Mouse (Mus musculus) CH12.LX (cell line): ENCODE measurements around the gene Stac. TPM values are rescaled to one million over a fixed set of nuclear protein-coding genes. Genes with fewer than 3 reads are reported as not detected.

ENCODE experiments used
- DNase-seq: peaks from one replicate; pipeline ENCODE4 v3.0.0-alpha.2; 2013; ENCODE audit errors: extremely low read depth
- H3K27ac ChIP-seq: 2 replicates; pipeline ENCODE4 v1.5.1; 2012; ENCODE audit warnings: low read depth, mild to moderate bottlenecking, control low read depth, moderate library complexity; ENCODE audit not compliant: insufficient read depth
- H3K27me3 ChIP-seq: replicated peaks from 2 replicates; pipeline ENCODE3; 2012; ENCODE audit warnings: inconsistent platforms
- H3K36me3 ChIP-seq, 2 experiments: replicated peaks in 1 of 2; 2 replicates each; pipeline versions ENCODE3 to v1.6.1; 2012; ENCODE audit warnings: inconsistent platforms in 1 of 2, low read length in 1 of 2, mild to moderate bottlenecking in 1 of 2, mixed read lengths in 1 of 2, moderate library complexity in 1 of 2; ENCODE audit not compliant: control insufficient read depth in 1 of 2, insufficient read depth in 1 of 2
- H3K4me1 ChIP-seq, 2 experiments: 2 replicates each; pipeline ENCODE4 v1.6.1; 2012; ENCODE audit warnings: inconsistent platforms in 1 of 2, moderate library complexity in 1 of 2; ENCODE audit not compliant: insufficient read depth in 2 of 2, control insufficient read depth in 1 of 2
- H3K4me2 ChIP-seq: 2 replicates; pipeline ENCODE4 v1.6.1; 2012; ENCODE audit warnings: low read depth, mild to moderate bottlenecking, control low read depth; ENCODE audit not compliant: poor library complexity, insufficient read depth, severe bottlenecking
- H3K4me3 ChIP-seq, 3 experiments: fragments of 150-350 bp in 1 of 3; sonication (generic) in 1 of 3; replicated peaks in 1 of 3; 2 replicates each; pipeline versions ENCODE3 to v1.5.1; 2011 to 2012; ENCODE audit warnings: low read depth in 2 of 3, low read length in 2 of 3, mild to moderate bottlenecking in 2 of 3, moderate library complexity in 2 of 3, control low read depth in 1 of 3, improper control_type of control experiment in 1 of 3, inconsistent platforms in 1 of 3, mixed read lengths in 1 of 3; ENCODE audit not compliant: poor library complexity in 1 of 3
- H3K79me2 ChIP-seq: replicated peaks from 2 replicates; pipeline ENCODE4 v1.6.1; 2012; ENCODE audit warnings: mild to moderate bottlenecking, moderate library complexity; ENCODE audit not compliant: control insufficient read depth, poor library complexity, insufficient read depth, severe bottlenecking; ENCODE audit errors: extremely low read depth
- H3K9ac ChIP-seq: 2 replicates; pipeline ENCODE4 v1.6.1; 2012; ENCODE audit warnings: low read depth, mild to moderate bottlenecking, control low read depth, moderate library complexity; ENCODE audit not compliant: insufficient read depth
- H3K9me3 ChIP-seq: replicated peaks from 2 replicates; pipeline ENCODE3; 2012; ENCODE audit warnings: low read length, inconsistent platforms, mixed read lengths
- BHLHE40 ChIP-seq: IDR thresholded peaks from 2 replicates; pipeline ENCODE4 v1.6.1; 2011; ENCODE audit warnings: mild to moderate bottlenecking, low read depth, low read length, improper control_type of control experiment
- CHD2 ChIP-seq: IDR thresholded peaks from 2 replicates; pipeline ENCODE4 v1.6.1; 2011; ENCODE audit warnings: low read length, improper control_type of control experiment
- CTCF ChIP-seq, 2 experiments: IDR thresholded peaks in 1 of 2; conservative IDR thresholded peaks in 1 of 2; 2 replicates each; pipeline ENCODE4 v1.5.1; 2011 to 2012; ENCODE audit warnings: low read depth in 2 of 2, low read length in 2 of 2, improper control_type of control experiment in 1 of 2, inconsistent platforms in 1 of 2, mild to moderate bottlenecking in 1 of 2, moderate library complexity in 1 of 2
- E2F4 ChIP-seq: IDR thresholded peaks from 2 replicates; pipeline ENCODE4 v1.6.1; 2011; ENCODE audit warnings: low read depth, low read length, improper control_type of control experiment; ENCODE audit not compliant: insufficient replicate concordance
- ELF1 ChIP-seq: IDR thresholded peaks from 2 replicates; pipeline ENCODE4 v1.6.1; 2014; ENCODE audit warnings: low read depth, mild to moderate bottlenecking, inconsistent platforms, low read length, improper control_type of control experiment
- ETS1 ChIP-seq: conservative IDR thresholded peaks from 2 replicates; pipeline ENCODE4 v1.6.1; 2012; ENCODE audit warnings: low read depth, mild to moderate bottlenecking, inconsistent platforms, low read length, improper control_type of control experiment, moderate library complexity
- HCFC1 ChIP-seq: IDR thresholded peaks from 2 replicates; pipeline ENCODE4 v1.6.1; 2012; ENCODE audit warnings: low read depth, mild to moderate bottlenecking, inconsistent platforms, low read length, improper control_type of control experiment
- IRF4 ChIP-seq: IDR thresholded peaks from 2 replicates; pipeline ENCODE4 v1.6.1; 2014; ENCODE audit warnings: low read depth, mild to moderate bottlenecking, inconsistent platforms, low read length, improper control_type of control experiment
- JUND ChIP-seq: conservative IDR thresholded peaks from 2 replicates; pipeline ENCODE4 v1.6.1; 2011; ENCODE audit warnings: low read depth, low read length, improper control_type of control experiment
- MAFK ChIP-seq: IDR thresholded peaks from 2 replicates; pipeline ENCODE4 v1.6.1; 2011; ENCODE audit warnings: low read length, improper control_type of control experiment; ENCODE audit not compliant: insufficient replicate concordance
- MAX ChIP-seq: IDR thresholded peaks from 2 replicates; pipeline ENCODE4 v1.6.1; 2011; ENCODE audit warnings: low read length, improper control_type of control experiment
- MAZ ChIP-seq: IDR thresholded peaks from 2 replicates; pipeline ENCODE4 v1.6.1; 2012; ENCODE audit warnings: low read depth, mild to moderate bottlenecking, inconsistent platforms, low read length, improper control_type of control experiment, moderate library complexity
- MYC ChIP-seq: IDR thresholded peaks from 2 replicates; pipeline ENCODE4 v1.6.1; 2011; ENCODE audit warnings: low read depth, mild to moderate bottlenecking, improper control_type of control experiment, low read length
- PAX5 ChIP-seq: IDR thresholded peaks from 2 replicates; pipeline ENCODE4 v1.6.1; 2012; ENCODE audit warnings: low read length, inconsistent platforms, mixed read lengths
- POLR2A ChIP-seq: IDR thresholded peaks from 2 replicates; pipeline ENCODE4 v1.6.1; 2011; ENCODE audit warnings: low read depth, mild to moderate bottlenecking, improper control_type of control experiment, low read length
- SMC3 ChIP-seq: IDR thresholded peaks from 2 replicates; pipeline ENCODE4 v1.6.1; 2011; ENCODE audit warnings: low read depth, low read length, improper control_type of control experiment
- TCF12 ChIP-seq: IDR thresholded peaks from 2 replicates; pipeline ENCODE4 v1.6.1; 2014; ENCODE audit warnings: low read depth, mild to moderate bottlenecking, inconsistent platforms, low read length, improper control_type of control experiment
- UBTF ChIP-seq: IDR thresholded peaks from 2 replicates; pipeline ENCODE4 v1.6.1; 2012; ENCODE audit warnings: low read depth, mild to moderate bottlenecking, inconsistent platforms, low read length, improper control_type of control experiment, moderate library complexity
- USF1 ChIP-seq: IDR thresholded peaks from 2 replicates; pipeline ENCODE4 v1.6.1; 2014; ENCODE audit warnings: low read depth, mild to moderate bottlenecking, inconsistent platforms, low read length, improper control_type of control experiment
- USF2 ChIP-seq: conservative IDR thresholded peaks from 2 replicates; pipeline ENCODE4 v1.6.1; 2011; ENCODE audit warnings: low read depth, low read length, improper control_type of control experiment
- ZC3H11A ChIP-seq: IDR thresholded peaks from 2 replicates; pipeline ENCODE4 v1.6.1; 2012; ENCODE audit warnings: low read depth, mild to moderate bottlenecking, inconsistent platforms, low read length, improper control_type of control experiment
- dilution Hi-C: fragments of 300-500 bp; cut with MboI; formaldehyde crosslinking; loops from 2 replicates; pipeline ENCODE4 v1.14.3; 2020; ENCODE audit warnings: low sequenced_read_pairs; ENCODE audit not compliant: extremely low pct_unique_long_range_greater_than_20kb, extremely low pct_ligation_motif_present
- in situ Hi-C: fragments of 300-500 bp; cut with MboI; formaldehyde crosslinking; loops from 3 replicates; pipeline ENCODE4 v1.14.3; 2019; ENCODE audit warnings: low sequenced_read_pairs, low pct_ligation_motif_present, low pct_unique_long_range_greater_than_20kb, mixed read lengths
- polyA plus RNA-seq: library from polyadenylated mRNA; unstranded; fragments of >175 nt; gene quantifications from 2 replicates; pipeline ENCODE4 v1.2.1, GENCODE M21; 2012; ENCODE audit warnings: low read depth; ENCODE audit not compliant: insufficient read length
- total RNA-seq, 2 experiments: library from RNA; depleted of rRNA; stranded (reverse); fragments of 300-350 nt in 1 of 2; fragments of >200 nt in 1 of 2; gene quantifications; 2 replicates each; pipeline ENCODE4 v1.2.3; 2012 to 2014

Stac gene
- total and polyA plus RNA-seq, 3 experiments, result not detected

- H3K27ac ChIP-seq, result no peak overlapping the region
- no peak for DNase-seq
- H3K36me3 ChIP-seq, result no peaks in the 10 kb centered on the region
- in situ Hi-C loops, result no loop called here
- no peaks in the 10 kb centered on the region for H3K79me2 ChIP-seq
- peaks cover 34% of the 10 kb centered on the region for H3K27me3 ChIP-seq
- dilution Hi-C loops, result no loop called here
- H3K4me1 ChIP-seq, result no peaks in the 10 kb centered on the region
- no peak overlapping the region for H3K4me2 ChIP-seq
- H3K4me3 ChIP-seq, result no peak overlapping the region
- no peak overlapping the region for H3K9ac ChIP-seq
- TF ChIP-seq MAX, result no peak
- no peak for TF ChIP-seq IRF4
- TF ChIP-seq E2F4, result no peak
- TF ChIP-seq HCFC1, result no peak
- TF ChIP-seq MAFK, result no peak
- no peak for TF ChIP-seq UBTF
- no peak for TF ChIP-seq ZC3H11A
- no peak for TF ChIP-seq PAX5
- TF ChIP-seq USF2, result no peak
- no peak for TF ChIP-seq CHD2
- TF ChIP-seq POLR2A, result no peak
- TF ChIP-seq ELF1, result no peak
- TF ChIP-seq JUND, result no peak
- no peak for TF ChIP-seq MYC
- TF ChIP-seq SMC3, result no peak
- no peak for TF ChIP-seq BHLHE40
- no peaks in the 10 kb centered on the region for H3K9me3 ChIP-seq
Observed at GRCm38 (mm10) chr9:111535445-111536064, 154.6 kb downstream of the Stac start.

- H3K4me3 ChIP-seq, result no peak overlapping the region
- dilution Hi-C loops, result no loop called here
- no peaks in the 10 kb centered on the region for H3K79me2 ChIP-seq
- TF ChIP-seq MYC (no peak), MAZ (no peak), JUND (no peak), USF1 (no peak), MAX (no peak), CTCF (conservative IDR thresholded peaks at IDR 0.05 in 1 of 2, IDR thresholded peaks at IDR 0.05 in 1 of 2; ENCODE audit: low read depth in 2 of 2, low read length in 2 of 2) (no peak), CHD2 (no peak), MAFK (no peak), ETS1 (no peak), HCFC1 (no peak), TCF12 (no peak)
- H3K36me3 ChIP-seq, result no peaks in the 10 kb centered on the region
- H3K9me3 ChIP-seq, result no peaks in the 10 kb centered on the region
- no peaks in the 10 kb centered on the region for H3K4me1 ChIP-seq
- no peak overlapping the region for H3K9ac ChIP-seq
- peaks cover 37% of the 10 kb centered on the region for H3K27me3 ChIP-seq
- DNase-seq, result no peak
- no peak overlapping the region for H3K27ac ChIP-seq
- no peak overlapping the region for H3K4me2 ChIP-seq
- in situ Hi-C loops, result no loop called here
Observed at GRCm38 (mm10) chr9:111534744-111535423, 155.3 kb downstream of the Stac start.
